Mouse (Mus musculus) cortical plate, adult 2 months (tissue): ENCODE measurements at regions not wholly inside any gene's neighbourhood (a gene's known extent, or its start where the extent isn't known, plus 50 kb on each side); places are given as distances from the start of the nearest gene placed in this dataset.

ENCODE experiments used
- CTCF ChIP-seq: fragments of 200-500 bp; IDR thresholded peaks from 2 replicates; pipeline ENCODE4 v1.5.1; 2011; ENCODE audit warnings: mild to moderate bottlenecking, control low read depth, low read length; ENCODE audit not compliant: insufficient read depth; ENCODE audit errors: extremely low read depth
- POLR2A ChIP-seq: fragments of 200-500 bp; IDR thresholded peaks from 2 replicates; pipeline ENCODE4 v1.6.1; 2011; ENCODE audit warnings: mild to moderate bottlenecking, low read length, control low read depth; ENCODE audit not compliant: insufficient read depth; ENCODE audit errors: extremely low read depth

DNA sequence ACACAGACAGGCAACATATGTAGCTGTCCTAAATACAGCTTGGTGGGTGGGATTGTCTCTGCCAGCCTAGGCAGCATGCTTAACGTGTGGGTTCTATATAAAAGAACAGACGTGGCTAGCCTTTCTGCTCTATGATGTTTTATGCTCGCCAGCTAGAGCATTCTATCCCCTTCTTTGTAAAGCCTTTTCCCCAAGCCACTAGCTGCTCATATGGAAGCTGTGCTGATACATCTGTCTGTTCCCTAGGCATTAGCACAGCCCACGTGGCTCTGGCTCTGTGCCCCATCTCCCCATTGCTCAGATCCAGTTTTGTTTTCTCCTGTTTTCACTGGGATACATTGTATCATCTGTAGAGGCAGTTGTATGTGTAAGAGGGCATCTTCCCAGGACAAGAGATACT lies 511.3 kb downstream of the Adam3 start:
- TF ChIP-seq CTCF (no peak), POLR2A (no peak)
